Mouse (Mus musculus): ENCODE results near the gene Vldlr.

The Vldlr gene

GRCm38 (mm10) chr19:27239913-27240312 is 23.6 kb downstream of the Vldlr start:
- DNase-seq, result no peak

DNA sequence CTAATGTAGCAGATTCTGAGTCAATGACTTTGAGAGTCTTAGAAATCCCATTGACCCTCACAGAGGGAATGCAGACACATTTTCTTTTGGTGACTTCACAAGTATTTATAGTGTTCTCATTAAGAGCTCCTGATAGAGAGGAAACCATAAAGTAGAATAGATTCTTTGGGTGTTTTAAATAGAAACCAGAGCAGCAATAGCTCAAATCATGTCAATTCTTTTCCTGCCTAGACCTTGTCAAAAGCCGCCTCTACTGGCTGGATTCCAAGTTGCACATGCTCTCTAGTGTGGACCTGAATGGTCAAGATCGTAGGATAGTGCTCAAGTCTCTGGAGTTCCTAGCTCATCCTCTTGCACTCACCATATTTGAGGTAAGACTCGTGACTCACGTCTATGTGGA is 27.2 kb downstream of the Vldlr start:
- no peak for DNase-seq

DNA sequence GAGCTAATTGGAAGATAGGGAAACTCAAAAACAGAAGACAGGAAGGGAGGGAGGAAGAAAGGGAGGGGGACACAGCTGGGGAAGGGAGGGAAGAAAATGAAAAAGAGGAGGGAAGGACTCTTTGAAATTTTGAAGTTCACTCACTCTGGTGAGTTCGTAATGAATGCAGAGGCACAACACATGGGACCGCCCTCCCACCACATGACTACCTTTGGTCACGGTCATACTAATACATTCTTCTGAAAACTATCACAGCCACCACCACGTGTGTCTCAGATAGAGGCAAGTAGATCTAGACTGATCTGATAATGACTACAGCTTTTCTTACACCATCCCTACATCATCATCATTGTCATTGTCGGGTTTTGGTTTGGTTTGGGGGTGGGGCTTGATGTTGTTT is 38.5 kb downstream of the Vldlr start:
- DNase-seq, result no peak

DNA sequence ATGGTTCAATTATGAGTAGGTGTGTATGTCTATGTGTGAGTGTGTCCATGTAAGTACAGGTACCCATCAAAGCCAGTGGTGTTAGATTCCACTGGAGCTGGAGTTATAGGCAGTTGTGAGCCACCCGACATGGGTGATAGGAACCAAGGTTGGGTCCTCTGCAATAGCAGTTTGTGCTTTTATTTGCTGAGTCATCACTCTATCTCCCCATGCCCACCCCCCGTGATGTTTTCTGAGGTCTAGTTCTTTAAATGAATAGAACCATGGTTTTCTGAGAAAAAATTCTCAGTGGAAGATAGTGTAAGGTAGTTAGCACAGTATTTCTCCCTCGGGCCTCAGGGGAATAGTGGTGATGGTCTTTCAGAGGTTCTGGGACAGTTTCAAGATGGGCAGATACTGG is 39.4 kb downstream of the Vldlr start:
- no peak for DNase-seq

GRCm38 (mm10) chr19:27260102-27260501 is 43.8 kb downstream of the Vldlr start:
- peak; percentile 53 for DNase-seq

- no peak for DNase-seq
Observed at GRCm38 (mm10) chr19:27260621-27261278, 44.5 kb downstream of the Vldlr start.

DNA sequence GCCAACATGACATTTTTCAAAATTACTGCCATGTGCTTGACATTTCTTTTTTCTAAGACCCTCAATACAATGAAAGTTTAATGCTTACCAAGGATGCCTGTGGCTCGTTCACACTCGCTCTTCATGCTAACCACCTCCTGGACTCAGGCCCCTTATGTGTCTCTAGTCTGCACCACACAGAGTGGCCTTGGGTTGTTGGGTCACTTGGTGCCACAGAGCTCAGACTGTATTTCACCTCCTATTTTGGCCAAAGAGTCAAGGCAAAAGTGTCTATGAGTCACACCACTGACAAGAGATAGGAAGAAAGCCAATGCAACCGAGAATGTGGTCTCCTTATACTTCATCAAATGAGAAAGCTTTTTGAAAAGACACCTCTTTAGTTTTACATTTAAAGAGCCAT is 45.9 kb downstream of the Vldlr start:
- DNase-seq, result no peak

GRCm38 (mm10) chr19:27273385-27273784 is 57.1 kb downstream of the Vldlr start:
- no peak for DNase-seq

- DNase-seq, result no peak
Observed at GRCm38 (mm10) chr19:27274382-27274781, 58.1 kb downstream of the Vldlr start.

DNA sequence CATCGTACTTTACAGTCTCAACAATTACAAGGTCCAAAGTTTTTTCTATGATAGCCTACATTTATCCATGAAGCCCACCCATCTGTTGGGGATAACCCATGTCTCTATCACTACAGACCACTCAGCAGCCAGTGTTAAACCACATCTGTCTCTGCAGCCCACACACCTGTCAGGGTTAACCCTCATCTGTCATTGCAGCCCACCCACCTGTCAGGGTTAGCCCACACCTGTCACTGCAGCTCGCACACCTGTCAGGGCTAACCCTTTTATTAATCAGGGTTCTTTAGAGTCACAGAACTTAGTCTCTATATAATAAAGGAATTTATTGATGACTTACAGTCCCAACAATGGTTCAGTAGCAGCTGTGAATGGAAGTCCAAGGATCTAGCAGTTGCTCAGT is 62.9 kb downstream of the Vldlr start:
- no peak for DNase-seq

Measured in layer of hippocampus, adult 9-11 months (tissue).